Mouse (Mus musculus) kidney, postnatal 4 days (tissue): ENCODE results near the gene Zfp599.
"Not testable (repeated sequence)": the region's sequence is repeated elsewhere in the genome, so short reads cannot be mapped to it uniquely, and the experiment has no call there.

Experiments
- DNase-seq, 2 experiments: peaks; one replicate each; pipeline ENCODE4 v3.0.0; 2021; ENCODE audit warnings: mixed read lengths in 2 of 2

Gene Zfp599

DNA sequence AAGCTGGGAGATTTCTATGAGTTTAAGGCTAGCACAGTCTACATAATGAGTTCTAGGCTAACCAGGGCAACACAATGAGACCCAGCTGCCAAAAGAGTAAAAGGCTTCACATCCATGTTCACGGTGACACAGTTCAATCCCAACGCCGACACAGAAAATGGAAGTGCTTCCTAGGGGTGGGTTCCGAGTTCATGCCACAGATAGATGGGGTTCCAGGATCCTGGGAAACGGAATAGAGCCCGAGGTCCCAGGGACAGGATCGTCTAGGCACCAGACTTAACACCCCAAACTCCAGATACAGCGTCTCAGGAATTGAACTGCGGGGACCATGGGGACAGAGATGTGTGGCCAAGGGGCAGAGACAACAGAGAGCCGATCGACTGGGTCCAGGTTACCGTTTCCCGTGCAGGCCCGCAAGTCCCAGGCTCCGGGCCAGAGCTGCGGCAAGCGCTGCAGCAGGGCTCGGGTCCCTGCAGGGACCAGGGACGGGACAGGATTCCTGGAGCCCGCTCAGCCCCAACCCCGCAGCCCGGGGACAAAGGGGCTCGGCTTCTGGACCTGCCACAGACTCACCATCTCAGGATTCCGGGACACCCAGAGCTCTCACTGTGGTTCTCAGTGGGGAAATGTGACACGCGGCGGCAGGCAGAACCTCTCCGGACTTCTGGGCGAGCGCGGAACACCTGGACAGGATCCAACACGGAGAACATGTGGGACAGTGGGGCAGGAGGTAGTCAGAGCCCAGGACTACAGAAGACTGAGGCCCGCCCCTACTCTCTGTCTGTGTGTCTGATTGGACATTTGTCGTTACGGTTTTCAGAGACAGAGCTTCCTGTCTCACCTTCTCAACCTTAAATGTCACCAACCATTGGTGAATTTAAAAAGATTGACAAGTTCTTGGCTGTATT lies at the start of gene Zfp599:
Gene Zfp599, minus strand, starts transcription at position 712 of the 908 bp plus-strand sequence.
- DNase-seq = peak; percentile 70 to 80

DNA sequence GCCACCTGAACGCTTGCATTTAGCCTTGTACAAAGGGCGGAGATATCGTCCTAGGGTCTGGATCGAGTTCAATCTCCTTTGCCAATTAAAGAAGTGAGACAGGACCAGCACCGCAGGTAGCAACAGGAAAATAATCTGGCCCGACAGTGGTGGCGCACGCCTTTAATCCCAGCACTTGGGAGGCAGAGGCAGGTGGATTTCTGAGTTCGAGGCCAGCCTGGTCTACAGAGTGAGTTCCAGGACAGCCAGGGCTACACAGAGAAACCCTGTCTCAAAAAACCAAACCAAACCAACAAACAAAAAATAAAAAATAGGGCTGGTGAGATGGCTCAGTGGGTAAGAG lies 48.2 kb upstream of the Zfp599 start:
- not testable (repeated sequence) for DNase-seq

- DNase-seq = peak; percentile 95 to 98
Observed at GRCm38 (mm10) chr9:22307156-22307919, 47.6 kb upstream of the Zfp599 start, which contains the start of gene Zfp810. Zfp810 (minus strand) TSS chr9:22307648.

GRCm38 (mm10) chr9:22306726-22307125 lies 47.0 kb upstream of the Zfp599 start:
- DNase-seq = peak; percentile 17 to 26

DNA sequence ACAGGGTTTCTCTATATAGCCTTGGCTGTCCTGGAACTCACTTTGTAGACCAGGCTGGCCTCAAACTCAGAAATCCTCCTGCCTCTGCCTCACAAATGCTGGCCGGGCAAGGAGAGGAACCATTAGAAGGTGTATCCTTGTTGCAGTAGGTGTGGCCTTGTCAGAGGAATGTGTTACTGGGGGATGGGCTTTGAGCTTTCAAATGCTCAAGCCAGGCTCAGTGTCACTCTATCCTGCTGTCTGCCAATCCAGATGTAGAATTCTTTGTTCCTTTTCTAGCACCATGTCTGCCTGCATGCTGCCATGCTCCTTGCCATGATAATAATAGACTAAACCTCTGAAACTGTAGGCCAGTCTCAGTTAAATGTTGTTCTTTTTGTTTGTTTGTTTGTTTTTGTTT lies 42.5 kb upstream of the Zfp599 start:
- no peak for DNase-seq

DNA sequence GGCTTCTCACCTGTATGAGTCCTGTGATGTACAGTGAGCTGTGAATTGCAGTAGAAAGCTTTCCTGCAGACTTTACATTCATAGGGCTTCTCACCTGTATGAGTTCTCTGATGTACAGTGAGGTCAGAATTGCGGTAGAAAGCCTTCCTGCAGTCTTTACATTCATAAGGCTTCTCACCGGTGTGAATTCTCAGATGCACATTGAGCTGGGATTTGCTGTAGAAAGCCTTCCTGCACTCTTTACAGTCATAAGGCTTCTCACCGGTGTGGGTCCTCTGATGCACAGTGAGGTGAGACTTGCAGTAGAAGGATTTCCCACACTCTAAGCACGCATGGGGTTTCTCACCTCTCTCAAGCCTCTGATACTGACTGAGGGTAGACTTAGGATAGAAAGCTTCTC lies 19.0 kb upstream of the Zfp599 start:
- peak in 1 of 2 experiments; percentile 14 for DNase-seq

- DNase-seq = no peak
Observed at GRCm38 (mm10) chr9:22268886-22269285, 9.2 kb upstream of the Zfp599 start.

GRCm38 (mm10) chr9:22262611-22263010 lies 2.9 kb upstream of the Zfp599 start:
- DNase-seq = no peak

- DNase-seq = no peak
Observed at GRCm38 (mm10) chr9:22261594-22261993, 1.9 kb upstream of the Zfp599 start.

- no peak for DNase-seq
Observed at GRCm38 (mm10) chr9:22260092-22260422, 362 bp upstream of the Zfp599 start.

- DNase-seq = no peak
Observed at GRCm38 (mm10) chr9:22258784-22259183, 911 bp downstream of the Zfp599 start.

DNA sequence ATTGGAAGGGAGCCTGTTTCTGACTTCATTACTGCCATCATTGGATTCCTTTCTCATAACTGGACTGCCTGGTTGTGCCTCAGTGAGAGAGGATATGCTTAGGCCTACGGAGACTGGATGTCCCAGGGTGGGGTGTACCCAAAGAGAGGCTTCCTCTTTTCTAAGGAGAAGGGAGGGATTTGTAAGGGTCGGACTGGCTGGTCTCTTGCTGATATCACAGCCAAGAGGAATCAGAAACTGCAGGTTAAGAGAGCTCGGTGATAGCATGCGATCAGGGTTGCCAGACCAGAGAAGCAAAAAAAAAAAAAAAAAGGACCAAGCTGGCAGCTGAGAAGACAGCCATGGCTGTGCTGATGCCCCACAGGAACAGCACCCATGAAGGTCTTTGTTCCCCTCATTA lies 3.1 kb downstream of the Zfp599 start:
- DNase-seq = no peak

DNA sequence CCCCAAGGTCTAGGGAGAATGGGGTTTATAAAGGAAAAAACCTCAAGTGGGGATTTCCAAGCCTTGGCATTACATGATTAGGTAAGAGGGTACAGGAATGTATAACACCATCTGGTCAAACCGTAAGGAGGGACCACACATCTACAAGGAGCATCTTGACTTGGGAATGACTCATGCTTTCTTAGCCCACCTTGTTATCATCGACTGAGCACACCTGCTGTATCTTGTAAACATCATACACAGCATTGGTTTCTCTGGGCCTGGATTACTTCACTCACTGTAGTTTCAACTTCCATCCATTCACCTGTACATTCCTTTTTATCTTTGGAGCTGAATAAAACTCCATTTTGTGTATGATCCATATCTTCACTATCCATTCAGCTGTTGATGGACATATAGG lies 15.5 kb downstream of the Zfp599 start:
- no peak for DNase-seq

GRCm38 (mm10) chr9:22240001-22240400 lies 19.7 kb downstream of the Zfp599 start:
- no peak for DNase-seq

DNA sequence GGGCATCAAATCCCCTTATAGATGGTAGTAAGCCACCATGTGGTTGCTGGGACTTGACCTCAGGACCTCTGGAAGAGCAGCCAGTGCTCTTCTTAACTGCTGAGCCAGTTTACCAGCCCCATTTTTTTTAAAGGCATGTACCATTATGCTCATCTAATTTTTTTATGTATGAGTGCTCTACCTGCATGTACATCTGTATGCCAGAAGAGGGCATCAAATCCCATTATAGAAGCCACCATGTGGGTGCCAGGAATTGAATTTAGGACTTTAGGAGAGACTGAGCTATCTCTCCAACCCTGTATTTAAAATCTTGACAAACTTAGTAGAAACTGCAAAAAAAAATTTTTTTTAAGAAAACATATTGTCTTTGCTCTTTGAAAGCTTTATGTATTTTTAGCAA lies 29.1 kb downstream of the Zfp599 start:
- DNase-seq = no peak

GRCm38 (mm10) chr9:22230061-22230460 lies 29.6 kb downstream of the Zfp599 start:
- no peak for DNase-seq

DNA sequence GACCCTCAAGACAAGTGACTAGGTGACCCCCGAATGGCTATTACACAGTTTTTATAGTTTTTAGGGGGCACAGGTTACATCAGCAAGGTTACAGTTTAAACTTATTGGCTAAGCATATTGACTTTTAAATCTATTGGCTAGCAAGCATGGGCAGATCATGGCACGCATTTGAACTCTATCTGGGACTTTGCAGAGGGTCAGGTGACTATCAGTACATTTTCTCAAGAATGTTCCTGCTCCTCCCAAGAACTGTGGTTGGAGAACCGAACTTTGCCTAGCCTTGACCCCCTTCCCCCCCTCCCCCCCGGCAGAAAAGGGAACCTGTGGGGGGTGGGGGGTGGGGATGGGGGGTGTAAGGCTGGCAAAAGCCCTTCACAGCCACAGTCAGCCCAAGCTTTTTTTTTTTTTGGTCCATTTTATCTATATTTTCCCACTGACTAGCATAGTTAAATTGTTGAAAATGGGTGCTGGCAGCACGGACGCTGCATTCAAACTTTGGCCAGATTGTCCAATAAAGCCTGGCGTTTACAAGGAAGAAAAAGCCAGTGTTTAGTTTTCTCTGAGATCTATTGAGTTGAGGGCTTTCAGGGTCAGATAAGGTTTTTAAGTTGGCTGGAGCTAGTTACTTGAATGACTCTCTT lies 30.2 kb downstream of the Zfp599 start:
- no peak for DNase-seq

GRCm38 (mm10) chr9:22226846-22227245 lies 32.8 kb downstream of the Zfp599 start:
- peak; percentile 61 to 73 for DNase-seq

DNA sequence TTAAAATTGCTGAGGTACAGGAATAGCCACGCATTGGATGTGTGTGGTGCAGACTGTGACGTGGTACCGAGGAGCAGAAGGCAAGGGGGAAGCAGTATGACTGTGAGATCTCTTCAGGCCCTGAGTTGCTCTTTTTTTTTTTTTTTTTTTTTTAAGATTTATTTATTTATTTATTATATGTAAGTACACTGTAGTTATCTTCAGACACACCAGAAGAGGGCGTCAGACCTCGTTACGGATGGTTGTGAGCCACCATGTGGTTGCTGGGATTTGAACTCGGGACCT lies 33.4 kb downstream of the Zfp599 start:
- peak in 1 of 2 experiments; percentile 25 for DNase-seq

- DNase-seq = peak; percentile 100
Observed at GRCm38 (mm10) chr9:22225581-22226388, 33.9 kb downstream of the Zfp599 start, which contains the start of gene Zfp809. Zfp809 (plus strand) TSS chr9:22225714.

GRCm38 (mm10) chr9:22224536-22225503 lies 34.9 kb downstream of the Zfp599 start:
- peak; percentile 36 to 61 for DNase-seq
